Mouse (Mus musculus): Measurements from ENCODE around the gene C2cd5.

The C2cd5 gene

GRCm38 (mm10) chr6:143073476-143073875 lies 26.5 kb downstream of the C2cd5 start:
- no peak for DNase-seq (ENCODE audit: low read depth)

- DNase-seq (ENCODE audit: low read depth) = no peak
Measured at GRCm38 (mm10) chr6:143072412-143073014, 27.4 kb downstream of the C2cd5 start.

- no peak for DNase-seq (ENCODE audit: low read depth)
Measured at GRCm38 (mm10) chr6:143070736-143071135, 29.2 kb downstream of the C2cd5 start.

GRCm38 (mm10) chr6:143070019-143070418 lies 29.9 kb downstream of the C2cd5 start:
- no peak for DNase-seq (ENCODE audit: low read depth)

- DNase-seq (ENCODE audit: low read depth) = no peak
Measured at GRCm38 (mm10) chr6:143069606-143070005, 30.3 kb downstream of the C2cd5 start.

GRCm38 (mm10) chr6:143068181-143068915 lies 31.6 kb downstream of the C2cd5 start:
- DNase-seq (ENCODE audit: low read depth) = peak; percentile 58

GRCm38 (mm10) chr6:143067654-143068053 lies 32.3 kb downstream of the C2cd5 start:
- no peak for DNase-seq (ENCODE audit: low read depth)

GRCm38 (mm10) chr6:143066859-143067258 lies 33.1 kb downstream of the C2cd5 start:
- DNase-seq (ENCODE audit: low read depth) = peak; percentile 64

GRCm38 (mm10) chr6:143064047-143064446 lies 35.9 kb downstream of the C2cd5 start:
- no peak for DNase-seq (ENCODE audit: low read depth)

- DNase-seq (ENCODE audit: low read depth) = no peak
Measured at GRCm38 (mm10) chr6:143057601-143058000, 42.3 kb downstream of the C2cd5 start.

- DNase-seq (ENCODE audit: low read depth) = no peak
Measured at GRCm38 (mm10) chr6:143051566-143051965, 48.4 kb downstream of the C2cd5 start.

- DNase-seq (ENCODE audit: low read depth) = no peak
Measured at GRCm38 (mm10) chr6:143049791-143050555, 50.0 kb downstream of the C2cd5 start.

GRCm38 (mm10) chr6:143049117-143049516 lies 50.8 kb downstream of the C2cd5 start:
- no peak for DNase-seq (ENCODE audit: low read depth)

- DNase-seq (ENCODE audit: low read depth) = no peak
Measured at GRCm38 (mm10) chr6:143047538-143048258, 52.2 kb downstream of the C2cd5 start.

- no peak for DNase-seq (ENCODE audit: low read depth)
Measured at GRCm38 (mm10) chr6:143041578-143041977, 58.4 kb downstream of the C2cd5 start.

- peak; percentile 46 for DNase-seq (ENCODE audit: low read depth)
Measured at GRCm38 (mm10) chr6:143035261-143035660, 64.7 kb downstream of the C2cd5 start.

GRCm38 (mm10) chr6:143034503-143034902 lies 65.4 kb downstream of the C2cd5 start:
- no peak for DNase-seq (ENCODE audit: low read depth)

GRCm38 (mm10) chr6:143030521-143030920 lies 69.4 kb downstream of the C2cd5 start:
- DNase-seq (ENCODE audit: low read depth) = no peak

GRCm38 (mm10) chr6:143027896-143028295 lies 72.0 kb downstream of the C2cd5 start:
- no peak for DNase-seq (ENCODE audit: low read depth)

GRCm38 (mm10) chr6:143027402-143027801 lies 72.5 kb downstream of the C2cd5 start:
- DNase-seq (ENCODE audit: low read depth) = no peak

GRCm38 (mm10) chr6:143023691-143024090 lies 76.2 kb downstream of the C2cd5 start:
- no peak for DNase-seq (ENCODE audit: low read depth)

- DNase-seq (ENCODE audit: low read depth) = no peak
Measured at GRCm38 (mm10) chr6:143021756-143022155, 78.2 kb downstream of the C2cd5 start.

All from induced T-regulatory cell, adult 2 months (primary cell).